Mouse (Mus musculus): ENCODE results near the gene Mphosph10.

DNA sequence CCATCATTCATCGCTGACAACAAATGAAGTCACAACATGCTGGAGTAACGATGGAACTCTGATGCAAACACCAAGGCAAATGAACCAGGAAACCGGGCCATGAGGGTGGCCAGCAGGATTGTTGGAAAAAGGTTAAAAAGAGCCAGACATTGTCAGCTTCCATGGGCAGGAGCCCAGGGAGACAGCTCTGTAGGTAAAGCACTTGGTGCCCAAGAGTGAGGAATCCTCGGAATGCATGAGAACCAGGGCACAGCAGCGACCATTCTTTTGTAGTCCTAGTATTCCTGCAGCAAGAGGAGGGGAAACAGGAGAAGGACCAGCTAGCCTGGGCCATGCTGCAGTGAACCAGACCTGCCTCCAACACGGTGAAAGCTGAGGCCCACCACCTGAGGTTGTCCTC, 33.4 kb downstream of the Mphosph10 start:
- no peak for TF ChIP-seq CTCF (IDR thresholded peaks at IDR 0.05; ENCODE audit: low read depth)
- no peak for TF ChIP-seq EP300 (IDR thresholded peaks at IDR 0.05; ENCODE audit: low read depth)

All from heart, postnatal 0 days (tissue).